Mouse (Mus musculus): ENCODE data around the gene Lrpprc. TPM values are rescaled to one million over a fixed set of nuclear protein-coding genes. Genes with fewer than 3 reads are reported as not detected.

Gene Lrpprc
- polyA plus RNA-seq, 1 experiment = 4.7 TPM

DNA sequence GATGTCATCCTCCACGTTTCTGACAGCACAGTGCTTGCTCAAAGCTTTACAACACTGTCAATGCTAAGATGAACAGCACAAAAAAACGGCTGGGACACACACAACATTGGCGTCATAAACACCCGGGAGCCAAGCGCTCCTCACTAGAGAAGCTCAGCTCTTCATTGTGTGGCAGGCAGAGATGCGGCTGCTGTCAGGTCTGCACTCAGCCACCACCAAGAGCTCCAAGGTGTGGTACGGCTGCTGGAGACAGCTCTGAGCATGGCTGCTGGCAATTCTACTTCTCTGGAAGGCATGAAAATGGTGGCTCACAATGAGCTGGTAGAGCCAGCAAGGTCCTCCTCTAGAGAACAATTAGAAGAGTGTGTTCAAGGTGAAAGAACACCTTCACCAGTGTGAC is 81.8 kb downstream of the Lrpprc start:
- no peaks in the 10 kb centered on the region for H3K27me3 ChIP-seq (ENCODE audit: control insufficient read depth, insufficient read depth, low read length)
- no peak overlapping the region for H3K4me3 ChIP-seq (ENCODE audit: low read depth, low read length)
- H3K4me1 ChIP-seq (ENCODE audit: control insufficient read depth, insufficient read depth, insufficient read length, low read length) = no peaks in the 10 kb centered on the region
- WGBS = 83% methylated on average over 7 of the region's 7 CpGs
- peaks cover 57% of the 10 kb centered on the region for H3K36me3 ChIP-seq (ENCODE audit: control insufficient read depth, insufficient read depth, low read length)
- no peak for TF ChIP-seq CTCF (IDR thresholded peaks at IDR 0.05; ENCODE audit: extremely low read depth, insufficient read length, insufficient replicate concordance, low read depth, low read length)
- TF ChIP-seq POLR2A (IDR thresholded peaks at IDR 0.05; ENCODE audit: low read depth, low read length) = no peak
- no peak overlapping the region for H3K27ac ChIP-seq (ENCODE audit: insufficient read depth, low read depth, low read length)

GRCm38 (mm10) chr17:84707407-84707806 is 83.2 kb downstream of the Lrpprc start:
- Histone ChIP-seq H3K4me1 (ENCODE audit: control insufficient read depth, insufficient read depth, insufficient read length, low read length) (no peaks in the 10 kb centered on the region), H3K4me3 (ENCODE audit: low read depth, low read length) (no peak overlapping the region), H3K36me3 (ENCODE audit: control insufficient read depth, insufficient read depth, low read length) (peaks cover 47% of the 10 kb centered on the region), H3K27me3 (ENCODE audit: control insufficient read depth, insufficient read depth, low read length) (no peaks in the 10 kb centered on the region), H3K27ac (ENCODE audit: insufficient read depth, low read depth, low read length) (no peak overlapping the region)
- TF ChIP-seq CTCF (IDR thresholded peaks at IDR 0.05; ENCODE audit: extremely low read depth, insufficient read length, insufficient replicate concordance, low read depth, low read length) (peak; percentile 36; the same call in 1 of the 2 replicates), POLR2A (IDR thresholded peaks at IDR 0.05; ENCODE audit: low read depth, low read length) (no peak)
- 79% methylated on average over 4 of the region's 4 CpGs for WGBS

GRCm38 (mm10) chr17:84698727-84699126 is 91.9 kb downstream of the Lrpprc start:
- H3K27me3 ChIP-seq (ENCODE audit: control insufficient read depth, insufficient read depth, low read length) = no peaks in the 10 kb centered on the region
- TF ChIP-seq CTCF (IDR thresholded peaks at IDR 0.05; ENCODE audit: extremely low read depth, insufficient read length, insufficient replicate concordance, low read depth, low read length) (peak; percentile 68; the same call in 1 of the 2 replicates), POLR2A (IDR thresholded peaks at IDR 0.05; ENCODE audit: low read depth, low read length) (no peak)
- no peak overlapping the region for H3K27ac ChIP-seq (ENCODE audit: insufficient read depth, low read depth, low read length)
- WGBS = 26% methylated on average over 5 of the region's 5 CpGs
- H3K4me1 ChIP-seq (ENCODE audit: control insufficient read depth, insufficient read depth, insufficient read length, low read length) = peaks cover 4% of the 10 kb centered on the region; the same call in 1 of the 2 replicates
- peaks cover 47% of the 10 kb centered on the region for H3K36me3 ChIP-seq (ENCODE audit: control insufficient read depth, insufficient read depth, low read length)
- H3K4me3 ChIP-seq (ENCODE audit: low read depth, low read length) = no peak overlapping the region

GRCm38 (mm10) chr17:84696537-84696936 is 94.1 kb downstream of the Lrpprc start:
- WGBS = 80% methylated on average over 6 of the region's 6 CpGs
- H3K27me3 ChIP-seq (ENCODE audit: control insufficient read depth, insufficient read depth, low read length) = no peaks in the 10 kb centered on the region
- H3K36me3 ChIP-seq (ENCODE audit: control insufficient read depth, insufficient read depth, low read length) = peaks cover 65% of the 10 kb centered on the region
- no peak overlapping the region for H3K27ac ChIP-seq (ENCODE audit: insufficient read depth, low read depth, low read length)
- no peak for TF ChIP-seq CTCF (IDR thresholded peaks at IDR 0.05; ENCODE audit: extremely low read depth, insufficient read length, insufficient replicate concordance, low read depth, low read length)
- no peak for TF ChIP-seq POLR2A (IDR thresholded peaks at IDR 0.05; ENCODE audit: low read depth, low read length)
- H3K4me3 ChIP-seq (ENCODE audit: low read depth, low read length) = no peak overlapping the region
- peaks cover 10% of the 10 kb centered on the region for H3K4me1 ChIP-seq (ENCODE audit: control insufficient read depth, insufficient read depth, insufficient read length, low read length)

GRCm38 (mm10) chr17:84693741-84694140 is 96.8 kb downstream of the Lrpprc start:
- H3K36me3 ChIP-seq (ENCODE audit: control insufficient read depth, insufficient read depth, low read length) = peaks cover 63% of the 10 kb centered on the region
- no peaks in the 10 kb centered on the region for H3K27me3 ChIP-seq (ENCODE audit: control insufficient read depth, insufficient read depth, low read length)
- TF ChIP-seq POLR2A (IDR thresholded peaks at IDR 0.05; ENCODE audit: low read depth, low read length) (no peak), CTCF (IDR thresholded peaks at IDR 0.05; ENCODE audit: extremely low read depth, insufficient read length, insufficient replicate concordance, low read depth, low read length) (no peak)
- peaks cover 19% of the 10 kb centered on the region for H3K4me1 ChIP-seq (ENCODE audit: control insufficient read depth, insufficient read depth, insufficient read length, low read length)
- H3K4me3 ChIP-seq (ENCODE audit: low read depth, low read length) = no peak overlapping the region
- no peak overlapping the region for H3K27ac ChIP-seq (ENCODE audit: insufficient read depth, low read depth, low read length)
- WGBS = 39% methylated on average over 2 of the region's 2 CpGs

DNA sequence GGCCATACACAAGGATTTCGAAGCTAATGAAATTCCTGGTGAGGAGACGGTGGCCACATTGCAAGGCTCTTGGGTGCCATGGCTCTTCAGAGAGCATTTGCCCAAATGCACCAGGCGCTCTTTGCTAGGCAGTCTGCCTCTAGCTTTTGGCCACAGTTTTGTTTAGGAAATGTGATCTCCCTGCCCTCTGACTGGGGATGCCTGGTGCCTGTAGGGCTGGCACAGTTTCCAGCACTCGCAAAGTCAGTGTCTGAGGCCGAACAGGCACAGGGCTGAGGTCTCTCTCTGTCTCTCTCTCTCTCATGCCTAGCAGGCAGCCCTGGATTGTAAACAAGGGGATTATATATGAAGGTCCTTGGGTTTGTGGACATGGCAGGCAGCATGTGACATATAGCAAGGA is 100.5 kb downstream of the Lrpprc start:
- WGBS = 77% methylated on average over 5 of the region's 5 CpGs
- H3K27ac ChIP-seq (ENCODE audit: insufficient read depth, low read depth, low read length) = no peak overlapping the region
- H3K27me3 ChIP-seq (ENCODE audit: control insufficient read depth, insufficient read depth, low read length) = no peaks in the 10 kb centered on the region
- H3K4me1 ChIP-seq (ENCODE audit: control insufficient read depth, insufficient read depth, insufficient read length, low read length) = peaks cover 24% of the 10 kb centered on the region
- H3K4me3 ChIP-seq (ENCODE audit: low read depth, low read length) = no peak overlapping the region
- H3K36me3 ChIP-seq (ENCODE audit: control insufficient read depth, insufficient read depth, low read length) = peaks cover 57% of the 10 kb centered on the region
- no peak for TF ChIP-seq POLR2A (IDR thresholded peaks at IDR 0.05; ENCODE audit: low read depth, low read length)
- no peak for TF ChIP-seq CTCF (IDR thresholded peaks at IDR 0.05; ENCODE audit: extremely low read depth, insufficient read length, insufficient replicate concordance, low read depth, low read length)

DNA sequence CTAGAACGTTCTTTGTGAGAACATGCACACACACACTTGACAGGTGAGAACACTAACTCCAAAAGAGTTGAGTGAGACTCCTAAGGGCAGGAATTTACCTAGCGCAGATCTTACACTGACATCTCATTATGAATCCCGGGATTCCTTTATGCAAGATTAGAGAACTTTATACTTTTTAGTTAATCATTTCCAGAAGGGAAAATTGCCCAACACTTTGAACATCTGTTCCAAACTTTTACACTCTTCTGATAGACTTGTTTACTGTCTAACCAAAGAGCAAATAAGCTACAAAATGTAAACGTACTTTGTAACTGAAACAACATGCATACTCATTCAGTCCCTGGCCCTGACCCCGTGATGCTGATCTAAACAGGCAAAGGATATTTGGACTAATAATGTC is 101.3 kb downstream of the Lrpprc start:
- peak overlapping the region; percentile 76 for H3K27ac ChIP-seq (ENCODE audit: insufficient read depth, low read depth, low read length)
- TF ChIP-seq CTCF (IDR thresholded peaks at IDR 0.05; ENCODE audit: extremely low read depth, insufficient read length, insufficient replicate concordance, low read depth, low read length) (no peak), POLR2A (IDR thresholded peaks at IDR 0.05; ENCODE audit: low read depth, low read length) (no peak)
- peaks cover 49% of the 10 kb centered on the region for H3K36me3 ChIP-seq (ENCODE audit: control insufficient read depth, insufficient read depth, low read length)
- peaks cover 23% of the 10 kb centered on the region for H3K4me1 ChIP-seq (ENCODE audit: control insufficient read depth, insufficient read depth, insufficient read length, low read length)
- H3K4me3 ChIP-seq (ENCODE audit: low read depth, low read length) = no peak overlapping the region
- no peaks in the 10 kb centered on the region for H3K27me3 ChIP-seq (ENCODE audit: control insufficient read depth, insufficient read depth, low read length)
- WGBS = 18% methylated on average over 5 of the region's 5 CpGs

Measured in small intestine, adult 2 months (tissue).